Mouse (Mus musculus) midbrain, embryonic 13.5 days (tissue): ENCODE measurements around the gene Fbxl2. TPM values are rescaled to one million over a fixed set of nuclear protein-coding genes. Genes with fewer than 3 reads are reported as not detected.
A peak's percentile ranks its signal among the peaks of the same experiment; 100 is the strongest.

Experiments
- ATAC-seq: fragments of 200-750 bp; cut with Nextera tagmentation; 2 replicates; pipeline ENCODE4 v1.8.0; 2017; ENCODE audit warnings: mild to moderate bottlenecking, moderate TSS enrichment, moderate library complexity
- H3K27ac ChIP-seq: fragments of 300-500 bp; sonication (generic); 2 replicates; pipeline ENCODE4 v1.5.1; 2015; ENCODE audit warnings: inconsistent platforms, mild to moderate bottlenecking, moderate library complexity
- H3K27me3 ChIP-seq: fragments of 300-500 bp; sonication (generic); 2 replicates; pipeline ENCODE4 v1.6.1; 2015; ENCODE audit warnings: mild to moderate bottlenecking, inconsistent platforms
- H3K36me3 ChIP-seq: fragments of 300-500 bp; sonication (generic); 2 replicates; pipeline ENCODE4 v1.6.1; 2015; ENCODE audit warnings: mild to moderate bottlenecking, inconsistent platforms
- H3K4me1 ChIP-seq: fragments of 300-500 bp; sonication (generic); replicated peaks from 2 replicates; pipeline ENCODE4 v1.6.1; 2015; ENCODE audit warnings: inconsistent platforms
- H3K4me2 ChIP-seq: fragments of 300-500 bp; sonication (generic); replicated peaks from 2 replicates; pipeline ENCODE4 v1.6.1; 2015; ENCODE audit warnings: moderate library complexity, mild to moderate bottlenecking, inconsistent platforms
- H3K4me3 ChIP-seq: fragments of 300-500 bp; sonication (generic); replicated peaks from 2 replicates; pipeline ENCODE4 v1.5.1; 2015; ENCODE audit warnings: mild to moderate bottlenecking, inconsistent platforms
- H3K9ac ChIP-seq: fragments of 300-500 bp; sonication (generic); replicated peaks from 2 replicates; pipeline ENCODE4 v1.6.1; 2015; ENCODE audit warnings: mild to moderate bottlenecking, inconsistent platforms
- H3K9me3 ChIP-seq: fragments of 300-500 bp; sonication (generic); 2 replicates; pipeline ENCODE4 v1.6.1; 2016; ENCODE audit warnings: mild to moderate bottlenecking, inconsistent platforms
- WGBS: fragments of 180-500 bp; shearing (Covaris S2); methylation state at CpG from one replicate; pipeline ENCODE4 v1.1.7; 2015; 5-methylcytosine and 5-hydroxymethylcytosine counted together
- polyA plus RNA-seq: library from polyadenylated mRNA; unstranded; fragments of >200 nt; fragmentation: Nextera tagmentation; extraction: Ambion mirVana; gene quantifications from 2 replicates; pipeline ENCODE4 v1.2.1, GENCODE M21; 2015

Fbxl2 gene
- polyA plus RNA-seq, 1 experiment from 2014 or later = 19.9 TPM

GRCm38 (mm10) chr9:113966838-113967237 lies 79.2 kb downstream of the Fbxl2 start:
- no peak overlapping the region for H3K4me2 ChIP-seq
- no peak for ATAC-seq
- 96% methylated on average over 4 of the region's 4 CpGs for WGBS
- H3K4me3 ChIP-seq = no peak overlapping the region
- no peak overlapping the region for H3K9ac ChIP-seq
- no peaks in the 10 kb centered on the region for H3K27me3 ChIP-seq
- no peaks in the 10 kb centered on the region for H3K4me1 ChIP-seq
- H3K36me3 ChIP-seq = peaks cover 94% of the 10 kb centered on the region
- H3K9me3 ChIP-seq = no peaks in the 10 kb centered on the region
- H3K27ac ChIP-seq = no peak overlapping the region

GRCm38 (mm10) chr9:113964415-113964814 lies 81.6 kb downstream of the Fbxl2 start:
- no peak overlapping the region for H3K4me2 ChIP-seq
- H3K9me3 ChIP-seq = no peaks in the 10 kb centered on the region
- peaks cover 90% of the 10 kb centered on the region for H3K36me3 ChIP-seq
- no peak overlapping the region for H3K27ac ChIP-seq
- WGBS = 97% methylated on average over 8 of the region's 8 CpGs
- no peak overlapping the region for H3K9ac ChIP-seq
- no peak overlapping the region for H3K4me3 ChIP-seq
- H3K27me3 ChIP-seq = no peaks in the 10 kb centered on the region
- no peak for ATAC-seq
- H3K4me1 ChIP-seq = no peaks in the 10 kb centered on the region

GRCm38 (mm10) chr9:113963718-113964117 lies 82.3 kb downstream of the Fbxl2 start:
- no peaks in the 10 kb centered on the region for H3K27me3 ChIP-seq
- no peak overlapping the region for H3K4me2 ChIP-seq
- peaks cover 90% of the 10 kb centered on the region for H3K36me3 ChIP-seq
- no peak for ATAC-seq
- no peak overlapping the region for H3K9ac ChIP-seq
- H3K9me3 ChIP-seq = no peaks in the 10 kb centered on the region
- no peak overlapping the region for H3K27ac ChIP-seq
- no peaks in the 10 kb centered on the region for H3K4me1 ChIP-seq
- H3K4me3 ChIP-seq = no peak overlapping the region

- H3K36me3 ChIP-seq = peaks cover 66% of the 10 kb centered on the region
- 97% methylated on average over 4 of the region's 4 CpGs for WGBS
- no peak overlapping the region for H3K4me2 ChIP-seq
- H3K9me3 ChIP-seq = no peaks in the 10 kb centered on the region
- H3K4me1 ChIP-seq = no peaks in the 10 kb centered on the region
- no peak for ATAC-seq
- H3K27me3 ChIP-seq = no peaks in the 10 kb centered on the region
- H3K27ac ChIP-seq = no peak overlapping the region
- no peak overlapping the region for H3K4me3 ChIP-seq
- H3K9ac ChIP-seq = no peak overlapping the region
These were observed 88.2 kb downstream of the Fbxl2 start for GRCm38 (mm10) chr9:113957777-113958176.

GRCm38 (mm10) chr9:113947216-113947615 lies 98.8 kb downstream of the Fbxl2 start:
- Histone ChIP-seq H3K9me3 (no peaks in the 10 kb centered on the region), H3K4me3 (no peak overlapping the region), H3K9ac (no peak overlapping the region), H3K36me3 (peaks cover 38% of the 10 kb centered on the region), H3K27ac (no peak overlapping the region), H3K4me1 (no peaks in the 10 kb centered on the region), H3K4me2 (no peak overlapping the region), H3K27me3 (no peaks in the 10 kb centered on the region)
- 93% methylated on average over 1 of the region's 1 CpGs for WGBS
- no peak for ATAC-seq

GRCm38 (mm10) chr9:113943372-113943771 lies 102.6 kb downstream of the Fbxl2 start:
- Histone ChIP-seq H3K4me2 (no peak overlapping the region), H3K9me3 (no peaks in the 10 kb centered on the region), H3K27me3 (no peaks in the 10 kb centered on the region), H3K4me3 (no peak overlapping the region), H3K27ac (no peak overlapping the region), H3K36me3 (peaks cover 24% of the 10 kb centered on the region), H3K4me1 (peaks cover 3% of the 10 kb centered on the region; the same call in 1 of the 2 replicates), H3K9ac (no peak overlapping the region)
- WGBS = 100% methylated on average over 1 of the region's 1 CpGs
- ATAC-seq = no peak

- H3K4me1 ChIP-seq = peaks cover 4% of the 10 kb centered on the region; the same call in 1 of the 2 replicates
- H3K4me2 ChIP-seq = no peak overlapping the region
- H3K9ac ChIP-seq = no peak overlapping the region
- no peak for ATAC-seq
- WGBS = 93% methylated on average over 3 of the region's 3 CpGs
- H3K36me3 ChIP-seq = peaks cover 14% of the 10 kb centered on the region
- H3K27ac ChIP-seq = no peak overlapping the region
- no peaks in the 10 kb centered on the region for H3K9me3 ChIP-seq
- no peak overlapping the region for H3K4me3 ChIP-seq
- no peaks in the 10 kb centered on the region for H3K27me3 ChIP-seq
These were observed 104.7 kb downstream of the Fbxl2 start for GRCm38 (mm10) chr9:113941103-113941805.

GRCm38 (mm10) chr9:113939063-113939850 lies 106.7 kb downstream of the Fbxl2 start:
- no peak for ATAC-seq
- H3K27ac ChIP-seq = no peak overlapping the region
- H3K9ac ChIP-seq = no peak overlapping the region
- H3K4me2 ChIP-seq = no peak overlapping the region
- no peak overlapping the region for H3K4me3 ChIP-seq
- H3K9me3 ChIP-seq = no peaks in the 10 kb centered on the region
- no peaks in the 10 kb centered on the region for H3K27me3 ChIP-seq
- WGBS = 86% methylated on average over 9 of the region's 9 CpGs
- no peaks in the 10 kb centered on the region for H3K36me3 ChIP-seq
- peaks cover 21% of the 10 kb centered on the region for H3K4me1 ChIP-seq

- no peak overlapping the region for H3K4me2 ChIP-seq
- H3K27me3 ChIP-seq = no peaks in the 10 kb centered on the region
- H3K9me3 ChIP-seq = no peaks in the 10 kb centered on the region
- peaks cover 47% of the 10 kb centered on the region for H3K4me1 ChIP-seq
- H3K9ac ChIP-seq = no peak overlapping the region
- WGBS = 80% methylated on average over 5 of the region's 5 CpGs
- no peak overlapping the region for H3K4me3 ChIP-seq
- H3K27ac ChIP-seq = no peak overlapping the region
- H3K36me3 ChIP-seq = no peaks in the 10 kb centered on the region
- no peak for ATAC-seq
These were observed 110.4 kb downstream of the Fbxl2 start for GRCm38 (mm10) chr9:113935638-113936037.

GRCm38 (mm10) chr9:113932501-113932900 lies 113.5 kb downstream of the Fbxl2 start:
- Histone ChIP-seq H3K4me1 (peaks cover 50% of the 10 kb centered on the region), H3K36me3 (no peaks in the 10 kb centered on the region), H3K4me3 (peak overlapping the region; percentile 99), H3K27me3 (no peaks in the 10 kb centered on the region; the same call in 1 of the 2 replicates), H3K9ac (peak overlapping the region; percentile 95), H3K4me2 (peak overlapping the region; percentile 96), H3K27ac (no peak overlapping the region), H3K9me3 (no peaks in the 10 kb centered on the region)
- 29% methylated on average over 11 of the region's 11 CpGs for WGBS
- no peak for ATAC-seq

- Histone ChIP-seq H3K9me3 (no peaks in the 10 kb centered on the region), H3K4me1 (peaks cover 50% of the 10 kb centered on the region), H3K4me2 (peak overlapping the region; percentile 96), H3K27ac (peak overlapping the region; percentile 88), H3K27me3 (no peaks in the 10 kb centered on the region; the same call in 1 of the 2 replicates), H3K36me3 (no peaks in the 10 kb centered on the region), H3K9ac (peak overlapping the region; percentile 95), H3K4me3 (peak overlapping the region; percentile 99)
- no peak for ATAC-seq
- 1% methylated on average over 8 of the region's 8 CpGs for WGBS
These were observed 113.9 kb downstream of the Fbxl2 start for GRCm38 (mm10) chr9:113932100-113932470.

- ATAC-seq = peak; percentile 28
- peak overlapping the region; percentile 99 for H3K4me3 ChIP-seq
- no peaks in the 10 kb centered on the region for H3K36me3 ChIP-seq
- H3K9ac ChIP-seq = peak overlapping the region; percentile 95
- WGBS = under 1% methylated on average over 74 of the region's 91 CpGs
- H3K4me2 ChIP-seq = peak overlapping the region; percentile 96
- peaks cover 50% of the 10 kb centered on the region for H3K4me1 ChIP-seq
- peak overlapping the region; percentile 88 for H3K27ac ChIP-seq
- no peaks in the 10 kb centered on the region for H3K9me3 ChIP-seq
- no peaks in the 10 kb centered on the region; the same call in 1 of the 2 replicates for H3K27me3 ChIP-seq
These were observed 114.5 kb downstream of the Fbxl2 start for GRCm38 (mm10) chr9:113931375-113932099.
